ENCODE assay signal across 9 mouse cellular contexts in the genomic region with DNA sequence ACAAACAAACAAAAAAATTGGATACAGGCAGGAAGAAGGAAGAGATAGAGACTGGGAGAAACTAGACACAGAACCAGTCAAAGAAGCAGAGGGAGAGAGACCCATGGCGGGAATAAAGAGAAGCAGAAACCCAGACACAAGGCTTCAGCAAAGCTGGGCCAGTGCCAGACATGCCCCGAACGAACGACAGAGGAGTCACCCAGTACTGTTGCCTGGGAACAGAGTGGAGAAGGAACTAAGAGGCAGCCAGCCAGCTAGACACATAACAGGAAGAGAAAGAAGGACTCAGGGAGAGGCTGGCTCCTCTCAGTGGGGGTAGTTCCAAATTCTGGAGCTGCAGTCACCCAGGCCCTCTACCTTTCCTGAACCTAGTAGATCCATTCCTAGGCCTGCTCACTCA. TPM values are rescaled to one million over a fixed set of nuclear protein-coding genes. Genes with fewer than 3 reads are reported as not detected.
A peak's percentile ranks its signal among the peaks of the same experiment; 100 is the strongest.
DNase-seq lines count a peak whose midpoint lies in the region; ATAC-seq and TF ChIP-seq lines count a peak whose summit lies in the region.
"Had no signal": no experiment of that assay in that cellular context is flagged by ENCODE, and none has a peak within 500 bp of the region (broad histone marks: within the 10 kb centered on the region; RNA-seq: fewer than 3 reads in every experiment).

No protein-coding gene starts in this region.

- no peak overlapping the region for H3K9ac ChIP-seq in embryonic facial prominence, embryonic 14.5 days (ENCODE audit: low read depth, low read length)
- no peak overlapping the region for H3K9ac ChIP-seq in MEL (ENCODE audit: control insufficient read depth, low read depth, low read length, poor library complexity, severe bottlenecking)
- H3K9ac ChIP-seq in hindbrain, embryonic 14.5 days: no peak overlapping the region
- H3K9ac ChIP-seq in neural tube, embryonic 15.5 days (replicated peaks): no peak overlapping the region
- H3K9ac ChIP-seq: embryonic facial prominence, embryonic 12.5 days had no signal

- peak overlapping the region; percentile 13; the same call in 1 of the 2 replicates for H3K4me3 ChIP-seq in embryonic facial prominence, embryonic 14.5 days (ENCODE audit: low read depth, low read length)
- no peak overlapping the region for H3K4me3 ChIP-seq in embryonic facial prominence, embryonic 10.5 days
- no peak overlapping the region for H3K4me3 ChIP-seq in MEL (ENCODE audit: control insufficient read depth in 1 of 2, insufficient read depth in 1 of 2, low read depth in 2 of 2, low read length in 2 of 2)
- no peak overlapping the region for H3K4me3 ChIP-seq in hindbrain, embryonic 14.5 days (replicated peaks; ENCODE audit: low read length)
- no peak overlapping the region for H3K4me3 ChIP-seq in left cerebral cortex, adult 2 months
- no peak overlapping the region for H3K4me3 ChIP-seq in neural tube, embryonic 15.5 days (replicated peaks)
- H3K4me3 ChIP-seq: embryonic facial prominence, embryonic 12.5 days had no signal

- TF ChIP-seq CTCF in MEL (IDR thresholded peaks at IDR 0.05 in 2 of 3, conservative IDR thresholded peaks at IDR 0.05 in 1 of 3; ENCODE audit: control insufficient read depth in 1 of 3, insufficient read depth in 1 of 3, low read depth in 2 of 3, low read length in 3 of 3, poor library complexity in 1 of 3, severe bottlenecking in 1 of 3): no peak
- no peak for TF ChIP-seq CTCF in left cerebral cortex, adult 2 months (IDR thresholded peaks at IDR 0.05)

- H3K4me1 ChIP-seq in embryonic facial prominence, embryonic 14.5 days (ENCODE audit: control insufficient read depth, insufficient read depth, low read length): peaks cover 11% of the 10 kb centered on the region; the same call in 1 of the 2 replicates
- H3K4me1 ChIP-seq in embryonic facial prominence, embryonic 10.5 days: peaks cover 22% of the 10 kb centered on the region
- H3K4me1 ChIP-seq in MEL (ENCODE audit: control insufficient read depth in 1 of 2, insufficient read depth in 2 of 2, low read length in 2 of 2): no peaks in the 10 kb centered on the region
- H3K4me1 ChIP-seq in hindbrain, embryonic 14.5 days (replicated peaks; ENCODE audit: control insufficient read depth, insufficient read depth, low read length): 0 out of 2 replicates have a peak, but pooled peaks cover 8% of the 10 kb centered on the region
- H3K4me1 ChIP-seq in neural tube, embryonic 15.5 days: 0 out of 2 replicates have a peak, but pooled peaks cover 11% of the 10 kb centered on the region

- H3K36me3 ChIP-seq in embryonic facial prominence, embryonic 14.5 days (ENCODE audit: control insufficient read depth, insufficient read depth, low read length): no peaks in the 10 kb centered on the region
- no peaks in the 10 kb centered on the region for H3K36me3 ChIP-seq in embryonic facial prominence, embryonic 10.5 days (replicated peaks)
- H3K36me3 ChIP-seq in MEL (ENCODE audit: control insufficient read depth in 1 of 2, insufficient read depth in 2 of 2, low read length in 2 of 2): no peaks in the 10 kb centered on the region
- H3K36me3 ChIP-seq in hindbrain, embryonic 14.5 days (replicated peaks; ENCODE audit: control insufficient read depth, insufficient read depth): no peaks in the 10 kb centered on the region
- no peaks in the 10 kb centered on the region for H3K36me3 ChIP-seq in neural tube, embryonic 15.5 days
- H3K36me3 ChIP-seq: embryonic facial prominence, embryonic 12.5 days had no signal

- H3K9me3 ChIP-seq in embryonic facial prominence, embryonic 14.5 days (ENCODE audit: control insufficient read depth, low read length): no peaks in the 10 kb centered on the region
- H3K9me3 ChIP-seq in embryonic facial prominence, embryonic 10.5 days: no peaks in the 10 kb centered on the region
- H3K9me3 ChIP-seq in MEL (replicated peaks; ENCODE audit: insufficient read depth, low read length): no peaks in the 10 kb centered on the region
- H3K9me3 ChIP-seq in hindbrain, embryonic 14.5 days (ENCODE audit: control insufficient read depth, low read length): no peaks in the 10 kb centered on the region
- no peaks in the 10 kb centered on the region for H3K9me3 ChIP-seq in neural tube, embryonic 15.5 days (replicated peaks)
- H3K9me3 ChIP-seq: embryonic facial prominence, embryonic 12.5 days had no signal

- no peaks in the 10 kb centered on the region for H3K27me3 ChIP-seq in embryonic facial prominence, embryonic 14.5 days (replicated peaks; ENCODE audit: control insufficient read depth, insufficient read depth, low read length)
- no peaks in the 10 kb centered on the region; the same call in 1 of the 2 replicates for H3K27me3 ChIP-seq in embryonic facial prominence, embryonic 10.5 days (replicated peaks; ENCODE audit: low read depth, poor library complexity, severe bottlenecking)
- H3K27me3 ChIP-seq in MEL (ENCODE audit: control insufficient read depth in 1 of 2, insufficient read depth in 2 of 2, low read length in 2 of 2): peaks cover 0 to 3% of the 10 kb centered on the region in 2 experiments; a peak in 2 of 4 replicates
- H3K27me3 ChIP-seq in hindbrain, embryonic 14.5 days (ENCODE audit: control insufficient read depth, insufficient read depth, low read length): no peaks in the 10 kb centered on the region
- no peaks in the 10 kb centered on the region for H3K27me3 ChIP-seq in neural tube, embryonic 15.5 days (replicated peaks)
- H3K27me3 ChIP-seq: embryonic facial prominence, embryonic 12.5 days had no signal

- no peak for TF ChIP-seq POLR2A in MEL (IDR thresholded peaks at IDR 0.05; ENCODE audit: control insufficient read depth in 1 of 2, insufficient read depth in 1 of 2, low read depth in 1 of 2, low read length in 2 of 2, poor library complexity in 1 of 2)

- DNase-seq in embryonic facial prominence, embryonic 14.5 days (ENCODE audit: low spot score): peak; percentile 82
- DNase-seq in embryonic facial prominence, embryonic 10.5 days (ENCODE audit: low spot score): no peak
- DNase-seq in MEL (ENCODE audit: low read depth, low spot score): peak; percentile 67
- peak; percentile 83 to 86 for DNase-seq in frontal cortex, postnatal 14 days (ENCODE audit: low spot score in 2 of 2)
- DNase-seq in hindbrain, embryonic 14.5 days (ENCODE audit: low spot score): peak; percentile 70
- DNase-seq in left cerebral cortex, adult 2 months (ENCODE audit: extremely low spot score in 1 of 2, low spot score in 2 of 2): peak; percentile 75 to 80
- no peak for DNase-seq in embryo, embryonic 9.5 days (ENCODE audit: extremely low spot score)

- H3K27ac ChIP-seq in embryonic facial prominence, embryonic 14.5 days (replicated peaks; ENCODE audit: low read depth, low read length): no peak overlapping the region
- H3K27ac ChIP-seq in embryonic facial prominence, embryonic 10.5 days (replicated peaks): no peak overlapping the region; the same call in 1 of the 2 replicates
- H3K27ac ChIP-seq in MEL (ENCODE audit: control insufficient read depth, low read depth, low read length): no peak overlapping the region
- H3K27ac ChIP-seq in hindbrain, embryonic 14.5 days: no peak overlapping the region
- H3K27ac ChIP-seq in left cerebral cortex, adult 2 months: 0 out of 2 replicates have a peak overlapping the region, but pooled peaks have one; percentile 54
- no peak overlapping the region for H3K27ac ChIP-seq in neural tube, embryonic 15.5 days (replicated peaks)
- H3K27ac ChIP-seq: embryonic facial prominence, embryonic 12.5 days had no signal

- H3K79me2 ChIP-seq in MEL (ENCODE audit: control insufficient read depth, insufficient read depth, low read length, poor library complexity): no peaks in the 10 kb centered on the region

- ATAC-seq in embryonic facial prominence, embryonic 14.5 days (ENCODE audit: low read depth): peak; percentile 37; the same call in 1 of the 2 replicates
- peak; percentile 53; the same call in 1 of the 2 replicates for ATAC-seq in hindbrain, embryonic 14.5 days (ENCODE audit: low FRiP score)
- peak; percentile 50; the same call in 1 of the 2 replicates for ATAC-seq in neural tube, embryonic 15.5 days (ENCODE audit: low FRiP score)

- intact Hi-C loops in left cerebral cortex, adult 2 months (cut with DNase I): no loop called here

- H3K4me2 ChIP-seq in embryonic facial prominence, embryonic 14.5 days (ENCODE audit: low read depth, low read length): no peak overlapping the region
- no peak overlapping the region for H3K4me2 ChIP-seq in hindbrain, embryonic 14.5 days (replicated peaks)
- H3K4me2 ChIP-seq in neural tube, embryonic 15.5 days: no peak overlapping the region
- H3K4me2 ChIP-seq: embryonic facial prominence, embryonic 12.5 days had no signal

- TF ChIP-seq EP300 in MEL (IDR thresholded peaks at IDR 0.05; ENCODE audit: low read depth in 1 of 2, low read length in 2 of 2): no peak

- no peak for TF ChIP-seq RAD21 in MEL (IDR thresholded peaks at IDR 0.05; ENCODE audit: low read depth, low read length)

- 10% methylated on average over 4 of the region's 4 CpGs for WGBS in embryonic facial prominence, embryonic 14.5 days
- WGBS in embryonic facial prominence, embryonic 10.5 days: 76% methylated on average over 4 of the region's 4 CpGs
- 25% methylated on average over 4 of the region's 4 CpGs for WGBS in hindbrain, embryonic 14.5 days
- 17% methylated on average over 4 of the region's 4 CpGs for WGBS in neural tube, embryonic 15.5 days

RNA-seq across cellular contexts. Expression of gene Mymk, which starts 0.8 kb away (rescaled TPM):
- polyA plus RNA-seq in embryonic facial prominence, embryonic 14.5 days (2014; fragmentation: Nextera tagmentation; extraction: Ambion mirVana): 90.3 and 111 TPM in 2 replicates
- polyA plus RNA-seq in embryonic facial prominence, embryonic 10.5 days (2016; fragmentation: Nextera tagmentation; extraction: Ambion mirVana): 0.17 TPM in 1 of 2 replicates, not detected in the other
- not detected in 2 replicates for total RNA-seq in MEL (2012; rRNA removed)
- not detected for polyA plus RNA-seq in MEL (2012; ENCODE audit: insufficient read depth in 1 of 2, insufficient read length in 2 of 2, low read depth in 1 of 2, low replicate concordance in 2 of 2, missing spikeins in 1 of 2)
- 0.32 TPM in 1 of 2 replicates, not detected in the other for polyA plus RNA-seq in hindbrain, embryonic 14.5 days (2014; fragmentation: Nextera tagmentation; extraction: Ambion mirVana)
- total RNA-seq in left cerebral cortex, adult 2 months (2021): under 1 TPM in 1 of 2 experiments, not detected in 1; 0.75 TPM
- 2.5 and 3.4 TPM in 2 replicates for polyA plus RNA-seq in neural tube, embryonic 15.5 days (2015; fragmentation: Nextera tagmentation; extraction: Ambion mirVana)

RNA-seq across cellular contexts. Expression of gene Adamtsl2, which starts 8.0 kb away (rescaled TPM):
- 4.6 and 8.0 TPM in 2 replicates for polyA plus RNA-seq in embryonic facial prominence, embryonic 14.5 days (2014; fragmentation: Nextera tagmentation; extraction: Ambion mirVana)
- polyA plus RNA-seq in embryonic facial prominence, embryonic 10.5 days (2016; fragmentation: Nextera tagmentation; extraction: Ambion mirVana): 2.1 and 3.0 TPM in 2 replicates
- not detected in 2 replicates for total RNA-seq in MEL (2012; rRNA removed)
- not detected for polyA plus RNA-seq in MEL (2012; ENCODE audit: insufficient read depth in 1 of 2, insufficient read length in 2 of 2, low read depth in 1 of 2, low replicate concordance in 2 of 2, missing spikeins in 1 of 2)
- 9.1 and 10.0 TPM in 2 replicates for polyA plus RNA-seq in hindbrain, embryonic 14.5 days (2014; fragmentation: Nextera tagmentation; extraction: Ambion mirVana)
- total RNA-seq in left cerebral cortex, adult 2 months (2021): 10 to 100 TPM; 16.2 to 21.4 TPM
- polyA plus RNA-seq in neural tube, embryonic 15.5 days (2015; fragmentation: Nextera tagmentation; extraction: Ambion mirVana): 7.2 and 7.7 TPM in 2 replicates

RNA-seq across cellular contexts. Expression of gene Slc2a6, which starts 43.3 kb away (rescaled TPM):
- 0.63 and 1.4 TPM in 2 replicates for polyA plus RNA-seq in embryonic facial prominence, embryonic 14.5 days (2014; fragmentation: Nextera tagmentation; extraction: Ambion mirVana)
- 1.4 and 2.3 TPM in 2 replicates for polyA plus RNA-seq in embryonic facial prominence, embryonic 10.5 days (2016; fragmentation: Nextera tagmentation; extraction: Ambion mirVana)
- 2.3 and 2.6 TPM in 2 replicates for total RNA-seq in MEL (2012; rRNA removed)
- 1 to 10 TPM in 1 of 2 experiments, not detected in 1; 3.2 TPM for polyA plus RNA-seq in MEL (2012; ENCODE audit: insufficient read depth in 1 of 2, insufficient read length in 2 of 2, low read depth in 1 of 2, low replicate concordance in 2 of 2, missing spikeins in 1 of 2)
- 10.1 and 10.8 TPM in 2 replicates for polyA plus RNA-seq in hindbrain, embryonic 14.5 days (2014; fragmentation: Nextera tagmentation; extraction: Ambion mirVana)
- total RNA-seq in left cerebral cortex, adult 2 months (2021): 10 to 100 TPM; 28.9 to 29.1 TPM
- 17.2 and 20.0 TPM in 2 replicates for polyA plus RNA-seq in neural tube, embryonic 15.5 days (2015; fragmentation: Nextera tagmentation; extraction: Ambion mirVana)

Comparison
In these comparisons a context has a peak if more than half of its experiments do, and no peak if none do; other contexts are left out.
1. DNase-seq: peak in embryonic facial prominence, embryonic 14.5 days (single experiment), MEL (single experiment), frontal cortex, postnatal 14 days (2 of 2), hindbrain, embryonic 14.5 days (single experiment) and left cerebral cortex, adult 2 months (2 of 2); none in embryonic facial prominence, embryonic 10.5 days (single experiment) and embryo, embryonic 9.5 days (single experiment).
2. RNA of gene Mymk, which starts 0.8 kb away (polyA plus RNA-seq): 90.3 to 111 TPM in embryonic facial prominence, embryonic 14.5 days; 2.5 to 3.4 TPM in neural tube, embryonic 15.5 days, 0.32 TPM in hindbrain, embryonic 14.5 days, 0.17 TPM in embryonic facial prominence, embryonic 10.5 days and not detected in MEL; every median in the first group is over 10 times any median in the second.
3. Peak in every context shown above with its lines, with median percentiles within 50 percentile points of each other: ATAC-seq.